Mouse (Mus musculus) erythroblast, embryonic 14.5 days (primary cell): Measurements from ENCODE around the gene Ube2f. TPM values are rescaled to one million over a fixed set of nuclear protein-coding genes. Genes with fewer than 3 reads are reported as not detected.
A peak's percentile ranks its signal among the peaks of the same experiment; 100 is the strongest.

Experiments used
- H3K27me3 ChIP-seq: 2 replicates; pipeline ENCODE4 v1.6.1; 2012; ENCODE audit warnings: inconsistent platforms; ENCODE audit not compliant: control insufficient read depth
- H3K36me3 ChIP-seq: 2 replicates; pipeline ENCODE4 v1.6.1; 2012; ENCODE audit warnings: mild to moderate bottlenecking, inconsistent platforms; ENCODE audit not compliant: control insufficient read depth
- H3K4me1 ChIP-seq: 2 replicates; pipeline ENCODE4 v1.6.1; 2012; ENCODE audit warnings: inconsistent platforms; ENCODE audit not compliant: control insufficient read depth
- H3K4me3 ChIP-seq: replicated peaks from 2 replicates; pipeline ENCODE3; 2012; ENCODE audit warnings: moderate library complexity, mild to moderate bottlenecking, inconsistent platforms
- H3K9me3 ChIP-seq: 2 replicates; pipeline ENCODE4 v1.6.1; 2012; ENCODE audit warnings: low read length, inconsistent platforms, mixed read lengths; ENCODE audit not compliant: control insufficient read depth
- GATA1 ChIP-seq: IDR thresholded peaks from 2 replicates; pipeline ENCODE4 v1.6.1; 2012; ENCODE audit warnings: low read length, inconsistent platforms, mixed read lengths
- TAL1 ChIP-seq: IDR thresholded peaks from 3 replicates; pipeline ENCODE4 v1.6.1; 2012; ENCODE audit warnings: low read length, inconsistent platforms, mixed read lengths
- polyA plus RNA-seq: library from polyadenylated mRNA; stranded (reverse); fragments of >175 nt; gene quantifications from 2 replicates; pipeline ENCODE4 v1.2.3, GENCODE M21; 2012

Ube2f gene
- polyA plus RNA-seq, 1 experiment: 3.8 TPM

GRCm38 (mm10) chr1:91211099-91211498 is 39.0 kb upstream of the Ube2f start:
- no peaks in the 10 kb centered on the region for H3K4me1 ChIP-seq

GRCm38 (mm10) chr1:91211591-91212008 is 38.5 kb upstream of the Ube2f start:
- Histone ChIP-seq H3K36me3 (no peaks in the 10 kb centered on the region), H3K27me3 (no peaks in the 10 kb centered on the region), H3K4me1 (no peaks in the 10 kb centered on the region), H3K4me3 (no peak overlapping the region), H3K9me3 (no peaks in the 10 kb centered on the region)
- TF ChIP-seq TAL1 (no peak), GATA1 (no peak)

More at GRCm38 (mm10) chr1:91211099-91211498, 39.0 kb upstream of the Ube2f start:
- Histone ChIP-seq H3K36me3 (no peaks in the 10 kb centered on the region), H3K9me3 (no peaks in the 10 kb centered on the region), H3K27me3 (no peaks in the 10 kb centered on the region), H3K4me3 (no peak overlapping the region)
- TF ChIP-seq TAL1 (no peak), GATA1 (no peak)

- no peaks in the 10 kb centered on the region for H3K9me3 ChIP-seq
- no peaks in the 10 kb centered on the region for H3K4me1 ChIP-seq
- no peak overlapping the region for H3K4me3 ChIP-seq
- TF ChIP-seq TAL1: no peak
- no peak for TF ChIP-seq GATA1
- no peaks in the 10 kb centered on the region for H3K36me3 ChIP-seq
- no peaks in the 10 kb centered on the region for H3K27me3 ChIP-seq
Observed at GRCm38 (mm10) chr1:91215264-91215663, 34.8 kb upstream of the Ube2f start.

- Histone ChIP-seq H3K4me3 (no peak overlapping the region), H3K36me3 (no peaks in the 10 kb centered on the region), H3K27me3 (no peaks in the 10 kb centered on the region), H3K4me1 (no peaks in the 10 kb centered on the region), H3K9me3 (no peaks in the 10 kb centered on the region)
- TF ChIP-seq GATA1: no peak
Observed at GRCm38 (mm10) chr1:91215981-91216380, 34.1 kb upstream of the Ube2f start.

- H3K4me3 ChIP-seq: no peak overlapping the region
- no peak for TF ChIP-seq GATA1
- no peak for TF ChIP-seq TAL1
Observed at GRCm38 (mm10) chr1:91216504-91217267, 33.4 kb upstream of the Ube2f start.

GRCm38 (mm10) chr1:91219641-91220321 is 30.3 kb upstream of the Ube2f start:
- no peaks in the 10 kb centered on the region for H3K9me3 ChIP-seq
- H3K36me3 ChIP-seq: no peaks in the 10 kb centered on the region
- no peak overlapping the region for H3K4me3 ChIP-seq
- H3K4me1 ChIP-seq: no peaks in the 10 kb centered on the region
- TF ChIP-seq GATA1: no peak
- no peak for TF ChIP-seq TAL1
- H3K27me3 ChIP-seq: no peaks in the 10 kb centered on the region

More at GRCm38 (mm10) chr1:91216504-91217267, 33.4 kb upstream of the Ube2f start:
- no peaks in the 10 kb centered on the region for H3K36me3 ChIP-seq
- no peaks in the 10 kb centered on the region for H3K9me3 ChIP-seq
- H3K27me3 ChIP-seq: no peaks in the 10 kb centered on the region
- H3K4me1 ChIP-seq: no peaks in the 10 kb centered on the region

- TF ChIP-seq TAL1 (no peak), GATA1 (no peak)
- Histone ChIP-seq H3K4me1 (peaks cover 3% of the 10 kb centered on the region), H3K27me3 (no peaks in the 10 kb centered on the region), H3K4me3 (no peak overlapping the region), H3K36me3 (no peaks in the 10 kb centered on the region), H3K9me3 (no peaks in the 10 kb centered on the region)
Observed at GRCm38 (mm10) chr1:91220322-91220672, 29.8 kb upstream of the Ube2f start.

GRCm38 (mm10) chr1:91226562-91226961 is 23.5 kb upstream of the Ube2f start:
- Histone ChIP-seq H3K4me1 (peaks cover 55% of the 10 kb centered on the region), H3K4me3 (no peak overlapping the region)
- TF ChIP-seq TAL1: no peak

GRCm38 (mm10) chr1:91227381-91228054 is 22.6 kb upstream of the Ube2f start:
- H3K9me3 ChIP-seq: no peaks in the 10 kb centered on the region; the same call in 1 of the 2 replicates
- H3K4me3 ChIP-seq: peak overlapping the region; percentile 32
- peaks cover 55% of the 10 kb centered on the region for H3K4me1 ChIP-seq
- H3K36me3 ChIP-seq: no peaks in the 10 kb centered on the region
- TF ChIP-seq GATA1 (peak; percentile 54; the same call in 1 of the 2 replicates), TAL1 (no peak)
- no peaks in the 10 kb centered on the region for H3K27me3 ChIP-seq

More at GRCm38 (mm10) chr1:91226562-91226961, 23.5 kb upstream of the Ube2f start:
- Histone ChIP-seq H3K9me3 (no peaks in the 10 kb centered on the region; the same call in 1 of the 2 replicates), H3K27me3 (no peaks in the 10 kb centered on the region), H3K36me3 (no peaks in the 10 kb centered on the region)
